ENCODE assay signal across 17 mouse cellular contexts in genomic region chr5:35907090-35907489, GRCm38 (mm10). TPM values are rescaled to one million over a fixed set of nuclear protein-coding genes. Genes with fewer than 3 reads are reported as not detected.
A peak's percentile ranks its signal among the peaks of the same experiment; 100 is the strongest.
DNase-seq lines count a peak whose midpoint lies in the region; ATAC-seq and TF ChIP-seq lines count a peak whose summit lies in the region.
"Had no signal": no experiment of that assay in that cellular context is flagged by ENCODE, and none has a peak within 500 bp of the region (broad histone marks: within the 10 kb centered on the region; RNA-seq: fewer than 3 reads in every experiment).

No protein-coding gene starts in this region.

- peaks cover 7% of the 10 kb centered on the region for H3K36me3 ChIP-seq in heart, adult 2 months (ENCODE audit: control insufficient read depth, insufficient read depth, low read length)
- peaks cover 6% of the 10 kb centered on the region; the same call in 1 of the 2 replicates for H3K36me3 ChIP-seq in kidney, embryonic 15.5 days
- 0 out of 2 replicates have a peak, but pooled peaks cover 3% of the 10 kb centered on the region for H3K36me3 ChIP-seq in midbrain, embryonic 12.5 days
- H3K36me3 ChIP-seq in midbrain, embryonic 14.5 days (ENCODE audit: control insufficient read depth, insufficient read depth, low read length) = no peaks in the 10 kb centered on the region; the same call in 1 of the 2 replicates
- H3K36me3 ChIP-seq in neural tube, embryonic 13.5 days = peaks cover 12% of the 10 kb centered on the region

- no peaks in the 10 kb centered on the region for H3K27me3 ChIP-seq in heart, adult 2 months (ENCODE audit: control insufficient read depth, insufficient read depth, low read length)
- H3K27me3 ChIP-seq in kidney, embryonic 15.5 days = no peaks in the 10 kb centered on the region
- no peaks in the 10 kb centered on the region for H3K27me3 ChIP-seq in midbrain, embryonic 12.5 days
- no peaks in the 10 kb centered on the region for H3K27me3 ChIP-seq in midbrain, embryonic 14.5 days (ENCODE audit: control insufficient read depth, insufficient read depth, low read length)
- no peaks in the 10 kb centered on the region for H3K27me3 ChIP-seq in neural tube, embryonic 13.5 days
- H3K27me3 ChIP-seq: limb, embryonic 12.5 days had no signal

- H3K9ac ChIP-seq in heart, adult 2 months (ENCODE audit: low read depth, low read length) = no peak overlapping the region
- no peak overlapping the region for H3K9ac ChIP-seq in kidney, embryonic 15.5 days
- H3K9ac ChIP-seq in midbrain, embryonic 12.5 days (replicated peaks) = no peak overlapping the region
- no peak overlapping the region for H3K9ac ChIP-seq in midbrain, embryonic 14.5 days (replicated peaks; ENCODE audit: low read length)
- H3K9ac ChIP-seq in neural tube, embryonic 13.5 days = no peak overlapping the region
- H3K9ac ChIP-seq: forebrain, postnatal 0 days; limb, embryonic 12.5 days had no signal

- intact Hi-C loops in heart, adult 2 months (cut with DNase I) = no loop called here
- intact Hi-C loops in heart, postnatal 36 days (cut with DNase I) = no loop called here

- H3K27ac ChIP-seq in heart, adult 2 months = peak overlapping the region; percentile 70; the same call in 1 of the 2 replicates
- peak overlapping the region; percentile 84 for H3K27ac ChIP-seq in kidney, embryonic 15.5 days
- H3K27ac ChIP-seq in midbrain, embryonic 12.5 days (replicated peaks) = peak overlapping the region; percentile 84; the same call in 1 of the 2 replicates
- H3K27ac ChIP-seq in midbrain, embryonic 14.5 days (replicated peaks; ENCODE audit: low read depth, low read length) = no peak overlapping the region
- H3K27ac ChIP-seq in neural tube, embryonic 13.5 days (replicated peaks) = peak overlapping the region; percentile 92

- no peak for ATAC-seq in kidney, embryonic 15.5 days (replicated peaks; ENCODE audit: low FRiP score)
- no peak for ATAC-seq in midbrain, embryonic 12.5 days (ENCODE audit: low FRiP score, low read depth)
- no peak for ATAC-seq in midbrain, embryonic 14.5 days (ENCODE audit: low FRiP score, low TSS enrichment)
- ATAC-seq in neural tube, embryonic 13.5 days (ENCODE audit: low read depth) = no peak
- ATAC-seq: activated CD4-positive, CD25-positive, alpha-beta regulatory T cell, adult 4 months had no signal

- WGBS in heart, adult 2 months = 66% methylated on average over 4 of the region's 4 CpGs
- WGBS in kidney, embryonic 15.5 days = 46% methylated on average over 4 of the region's 4 CpGs
- 82% methylated on average over 4 of the region's 4 CpGs for WGBS in midbrain, embryonic 12.5 days
- WGBS in midbrain, embryonic 14.5 days = 79% methylated on average over 4 of the region's 4 CpGs
- WGBS in neural tube, embryonic 13.5 days = 70% methylated on average over 4 of the region's 4 CpGs

- no peak overlapping the region for H3K4me2 ChIP-seq in kidney, embryonic 15.5 days
- H3K4me2 ChIP-seq in midbrain, embryonic 12.5 days (replicated peaks) = no peak overlapping the region
- H3K4me2 ChIP-seq in midbrain, embryonic 14.5 days (ENCODE audit: low read length) = no peak overlapping the region
- H3K4me2 ChIP-seq in neural tube, embryonic 13.5 days = no peak overlapping the region
- H3K4me2 ChIP-seq: limb, embryonic 12.5 days had no signal

- DNase-seq in heart, adult 2 months = no peak
- no peak for DNase-seq in heart, postnatal 36 days
- DNase-seq in kidney, adult 18-20 months = no peak
- no peak for DNase-seq in midbrain, embryonic 14.5 days
- DNase-seq in layer of hippocampus, postnatal 25 days (ENCODE audit: extremely low spot score in 1 of 2, low spot score in 1 of 2) = no peak
- DNase-seq: adrenal gland, postnatal 25 days; cerebellum, adult 9-10 months; forebrain, postnatal 0 days; kidney, postnatal 4 days; thymus, adult 18-20 months had no signal

- H3K4me3 ChIP-seq in heart, adult 2 months = no peak overlapping the region
- no peak overlapping the region for H3K4me3 ChIP-seq in kidney, embryonic 15.5 days (replicated peaks)
- H3K4me3 ChIP-seq in midbrain, embryonic 12.5 days = no peak overlapping the region
- no peak overlapping the region for H3K4me3 ChIP-seq in midbrain, embryonic 14.5 days (replicated peaks; ENCODE audit: low read depth, low read length)
- no peak overlapping the region for H3K4me3 ChIP-seq in neural tube, embryonic 13.5 days
- H3K4me3 ChIP-seq: erythroblast, embryonic 14.5 days; limb, embryonic 12.5 days had no signal

- no peak for TF ChIP-seq EP300 in heart, adult 2 months (IDR thresholded peaks at IDR 0.05; ENCODE audit: insufficient read depth, low read depth, low read length)

- TF ChIP-seq POLR2A in heart, adult 2 months (IDR thresholded peaks at IDR 0.05; ENCODE audit: insufficient read depth, low read depth, low read length) = no peak

- no peak for TF ChIP-seq CTCF in heart, adult 2 months (IDR thresholded peaks at IDR 0.05)

- H3K4me1 ChIP-seq in heart, adult 2 months (ENCODE audit: control insufficient read depth, insufficient read depth, low read length) = peaks cover 41% of the 10 kb centered on the region
- peaks cover 75% of the 10 kb centered on the region for H3K4me1 ChIP-seq in kidney, embryonic 15.5 days
- peaks cover 59% of the 10 kb centered on the region for H3K4me1 ChIP-seq in midbrain, embryonic 12.5 days
- peaks cover 54% of the 10 kb centered on the region for H3K4me1 ChIP-seq in midbrain, embryonic 14.5 days (ENCODE audit: control insufficient read depth, insufficient read depth, low read length)
- H3K4me1 ChIP-seq in neural tube, embryonic 13.5 days (replicated peaks) = peaks cover 85% of the 10 kb centered on the region
- H3K4me1 ChIP-seq: megakaryocyte, embryonic 14.5 days had no signal

- H3K79me2 ChIP-seq in heart, adult 2 months (replicated peaks; ENCODE audit: control insufficient read depth, insufficient read depth, low read length) = peaks cover 8% of the 10 kb centered on the region

- no peaks in the 10 kb centered on the region for H3K9me3 ChIP-seq in kidney, embryonic 15.5 days (replicated peaks)
- no peaks in the 10 kb centered on the region for H3K9me3 ChIP-seq in midbrain, embryonic 12.5 days
- H3K9me3 ChIP-seq in midbrain, embryonic 14.5 days (ENCODE audit: control insufficient read depth, low read length) = no peaks in the 10 kb centered on the region
- H3K9me3 ChIP-seq in neural tube, embryonic 13.5 days = no peaks in the 10 kb centered on the region
- H3K9me3 ChIP-seq: limb, embryonic 12.5 days had no signal

RNA-seq across cellular contexts. Expression of gene Afap1, which starts 14.0 kb away (rescaled TPM):
- total RNA-seq in heart, adult 2 months (2021) = 10 to 100 TPM; 18.7 to 20.6 TPM
- 11.5 and 13.6 TPM in 2 replicates for polyA plus RNA-seq in heart, adult 2 months (2012; rRNA removed)
- 10 to 100 TPM; 20.8 to 20.9 TPM for total RNA-seq in heart, postnatal 36 days (2021)
- polyA plus RNA-seq in kidney, embryonic 15.5 days (2015; fragmentation: Nextera tagmentation; extraction: Ambion mirVana) = 24.7 and 25.4 TPM in 2 replicates
- 60.7 and 64.6 TPM in 2 replicates for polyA plus RNA-seq in midbrain, embryonic 12.5 days (2016; fragmentation: Nextera tagmentation; extraction: Ambion mirVana)
- 64.6 and 81.8 TPM in 2 replicates for polyA plus RNA-seq in midbrain, embryonic 14.5 days (2014; fragmentation: Nextera tagmentation; extraction: Ambion mirVana)
- polyA plus RNA-seq in neural tube, embryonic 13.5 days (2015; fragmentation: Nextera tagmentation; extraction: Ambion mirVana) = 92.2 and 99.6 TPM in 2 replicates
- total RNA-seq in layer of hippocampus, postnatal 25 days (2021) = 10 to 100 TPM; 24.4 to 39.0 TPM
